8 mouse cellular contexts compared by ENCODE assay signal in genomic region chr17:46644916-46645475, GRCm38 (mm10). TPM values are rescaled to one million over a fixed set of nuclear protein-coding genes. Genes with fewer than 3 reads are reported as not detected.
DNase-seq lines count a peak whose midpoint lies in the region; ATAC-seq lines count a peak whose summit lies in the region.

No protein-coding gene starts in this region.

- H3K9ac ChIP-seq in heart, embryonic 14.5 days (ENCODE audit: low read length), result peak overlapping the region; percentile 90

- peak overlapping the region; percentile 78 for H3K27ac ChIP-seq in heart, embryonic 14.5 days (replicated peaks in 1 of 2; ENCODE audit: control insufficient read depth in 1 of 2, insufficient read depth in 1 of 2, low read depth in 2 of 2, low read length in 2 of 2)

- WGBS in heart, embryonic 14.5 days, result 8% methylated on average over 11 of the region's 11 CpGs

- no peaks in the 10 kb centered on the region for H3K9me3 ChIP-seq in heart, embryonic 14.5 days (ENCODE audit: control insufficient read depth, low read length)

- peak overlapping the region; percentile 90 for H3K4me3 ChIP-seq in heart, embryonic 14.5 days (ENCODE audit: control insufficient read depth in 1 of 2, insufficient read depth in 1 of 2, low read depth in 1 of 2, low read length in 2 of 2)

- H3K4me1 ChIP-seq in heart, embryonic 14.5 days (ENCODE audit: control insufficient read depth in 2 of 2, insufficient read depth in 2 of 2, low read length in 2 of 2), result peaks cover 6 to 29% of the 10 kb centered on the region in 2 experiments; a peak in 3 of 4 replicates

- DNase-seq in ovary, postnatal 14 days (ENCODE audit: low spot score), result peak; percentile 48
- DNase-seq in ovary, postnatal 10 days (ENCODE audit: low spot score), result no peak
- DNase-seq in cerebellum, adult 9-10 months, result peak; percentile 80
- peak; percentile 90 for DNase-seq in kidney, postnatal 14 days
- DNase-seq in lung, postnatal 4 days, result peak; percentile 81 to 86
- DNase-seq in urinary bladder, postnatal 36 days (ENCODE audit: low spot score in 2 of 2), result peak; percentile 60 to 79

- no peak for ATAC-seq in heart, embryonic 14.5 days (ENCODE audit: insufficient number of reproducible peaks, insufficient read depth, low FRiP score, low read depth)
- no peak for ATAC-seq in activated CD4-positive, CD25-positive, alpha-beta regulatory T cell, adult 4 months

- H3K27me3 ChIP-seq in heart, embryonic 14.5 days (ENCODE audit: control insufficient read depth, insufficient read depth, low read length), result no peaks in the 10 kb centered on the region

- peak overlapping the region; percentile 76 for H3K4me2 ChIP-seq in heart, embryonic 14.5 days (ENCODE audit: low read length)

- H3K36me3 ChIP-seq in heart, embryonic 14.5 days (ENCODE audit: control insufficient read depth, insufficient read depth, low read length), result peaks cover 57% of the 10 kb centered on the region

RNA-seq across cellular contexts. Expression of gene Klc4, which starts 0.8 kb away (rescaled TPM):
- 20.3 and 21.4 TPM in 2 replicates for polyA plus RNA-seq in heart, embryonic 14.5 days (2014; fragmentation: Nextera tagmentation; extraction: Ambion mirVana)
- 10 to 100 TPM in 1 of 2 experiments, 1 to 10 TPM in 1; 5.6 to 11.2 TPM for polyA plus RNA-seq in activated CD4-positive, CD25-positive, alpha-beta regulatory T cell, adult 4 months (2017; shearing (Covaris generic))

RNA-seq across cellular contexts. Expression of gene Mrpl2, which starts 1.0 kb away (rescaled TPM):
- 116 and 122 TPM in 2 replicates for polyA plus RNA-seq in heart, embryonic 14.5 days (2014; fragmentation: Nextera tagmentation; extraction: Ambion mirVana)
- 10 to 100 TPM; 67.3 to 68.4 TPM for polyA plus RNA-seq in activated CD4-positive, CD25-positive, alpha-beta regulatory T cell, adult 4 months (2017; shearing (Covaris generic))

RNA-seq across cellular contexts. Expression of gene Cul7, which starts 5.1 kb away (rescaled TPM):
- 31.3 and 34.3 TPM in 2 replicates for polyA plus RNA-seq in heart, embryonic 14.5 days (2014; fragmentation: Nextera tagmentation; extraction: Ambion mirVana)
- 1 to 10 TPM; 2.8 to 4.1 TPM for polyA plus RNA-seq in activated CD4-positive, CD25-positive, alpha-beta regulatory T cell, adult 4 months (2017; shearing (Covaris generic))

RNA-seq across cellular contexts. Expression of gene Ptk7, which starts 15.7 kb away (rescaled TPM):
- 12.8 and 21.3 TPM in 2 replicates for polyA plus RNA-seq in heart, embryonic 14.5 days (2014; fragmentation: Nextera tagmentation; extraction: Ambion mirVana)
- under 1 TPM in 1 of 2 experiments, not detected in 1; 0.22 TPM for polyA plus RNA-seq in activated CD4-positive, CD25-positive, alpha-beta regulatory T cell, adult 4 months (2017; shearing (Covaris generic))

RNA-seq across cellular contexts. Expression of gene Rrp36, which starts 29.2 kb away (rescaled TPM):
- 33.9 and 36.9 TPM in 2 replicates for polyA plus RNA-seq in heart, embryonic 14.5 days (2014; fragmentation: Nextera tagmentation; extraction: Ambion mirVana)
- 10 to 100 TPM; 44.0 to 48.0 TPM for polyA plus RNA-seq in activated CD4-positive, CD25-positive, alpha-beta regulatory T cell, adult 4 months (2017; shearing (Covaris generic))
